Mouse (Mus musculus) testis, adult 2 months (tissue): ENCODE data around the gene Il9.

Experiments
- CTCF ChIP-seq: fragments of 200-500 bp; IDR thresholded peaks from 2 replicates; pipeline ENCODE4 v1.5.1; 2012; ENCODE audit warnings: low read depth, mild to moderate bottlenecking, inconsistent platforms, low read length, moderate library complexity; ENCODE audit not compliant: control insufficient read depth, insufficient read depth, insufficient replicate concordance
- POLR2A ChIP-seq: fragments of 200-500 bp; IDR thresholded peaks from 2 replicates; pipeline ENCODE4 v1.6.1; 2012; ENCODE audit warnings: low read depth, mild to moderate bottlenecking, inconsistent platforms, low read length, moderate library complexity; ENCODE audit not compliant: control insufficient read depth

DNA sequence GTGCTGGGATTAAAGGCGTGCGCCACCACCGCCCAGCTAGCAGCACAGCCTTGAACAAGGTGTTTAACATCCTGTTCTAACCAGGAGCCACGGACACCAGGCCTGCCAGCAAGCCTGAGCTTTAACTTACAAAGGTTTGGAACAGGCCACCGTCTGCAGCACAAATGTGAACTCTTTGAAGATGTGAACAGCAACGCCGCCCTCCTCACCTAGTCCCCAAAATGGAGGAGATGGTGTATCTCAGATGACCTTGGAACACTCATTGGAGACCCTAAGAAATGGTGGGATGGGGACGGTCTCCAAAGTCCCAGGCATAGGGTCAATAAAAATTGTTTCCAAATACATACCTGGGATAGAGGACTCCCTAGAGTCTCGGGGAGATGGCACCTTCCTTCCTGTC is 9.4 kb downstream of the Il9 start:
- no peak for TF ChIP-seq CTCF
- no peak for TF ChIP-seq POLR2A
